Mouse (Mus musculus): ENCODE results near the gene Hcrt. TPM values are rescaled to one million over a fixed set of nuclear protein-coding genes. Genes with fewer than 3 reads are reported as not detected.
A peak's percentile ranks its signal among the peaks of the same experiment; 100 is the strongest.

Hcrt gene
- total RNA-seq, 2 experiments from 2014 or later, result not detected

DNA sequence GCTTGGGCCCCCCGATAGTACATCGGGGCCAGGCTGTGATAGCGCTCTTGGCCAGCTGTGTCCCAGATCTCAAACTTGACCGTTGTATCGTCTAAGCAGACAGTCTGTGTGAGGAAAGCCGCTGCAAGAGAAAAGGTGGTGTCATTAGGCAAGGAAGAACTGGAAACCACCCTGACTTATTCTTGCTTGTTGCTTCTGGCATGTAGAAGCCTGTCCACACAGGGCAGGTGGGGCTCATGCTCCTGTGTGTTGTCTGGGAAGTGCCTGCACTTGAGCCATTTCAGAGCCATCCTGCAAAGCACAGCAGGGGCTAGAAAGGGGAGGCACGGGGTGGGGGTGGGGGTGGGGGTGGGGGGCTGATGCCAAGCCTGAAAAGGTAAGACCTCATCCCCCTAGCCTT, 44.3 kb downstream of the Hcrt start:
- DNase-seq (ENCODE audit: low spot score), result no peak
- intact Hi-C loops (cut with DNase I), result loop anchor here (10.0 kb wide), 1 partner anchor 346 kb away; no protein-coding TSS in a partner anchor

DNA sequence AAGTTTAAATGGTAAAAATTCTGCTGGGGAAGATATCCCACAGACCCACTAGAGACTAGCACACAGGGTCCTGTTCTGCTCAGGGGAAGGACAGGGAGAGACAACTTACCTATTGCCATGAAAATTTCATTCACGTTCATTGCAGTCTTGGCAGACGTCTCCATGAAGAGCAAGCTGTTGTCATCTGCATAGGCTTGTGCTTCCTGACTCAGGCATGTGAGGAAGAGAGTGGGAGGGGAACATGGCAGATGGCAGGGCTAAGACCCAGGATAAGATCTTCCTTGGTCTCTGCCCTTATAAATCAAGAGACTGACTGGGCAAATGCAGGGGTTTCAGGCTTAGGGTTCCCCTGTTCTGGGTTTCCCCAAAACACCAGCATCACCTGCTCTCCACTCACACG, 46.1 kb downstream of the Hcrt start:
- intact Hi-C loops (cut with DNase I), result loop anchor here (2.0 to 10.0 kb wide), 2 partner anchors 20 to 348 kb away; no protein-coding TSS in a partner anchor
- no peak for DNase-seq (ENCODE audit: low spot score)

DNA sequence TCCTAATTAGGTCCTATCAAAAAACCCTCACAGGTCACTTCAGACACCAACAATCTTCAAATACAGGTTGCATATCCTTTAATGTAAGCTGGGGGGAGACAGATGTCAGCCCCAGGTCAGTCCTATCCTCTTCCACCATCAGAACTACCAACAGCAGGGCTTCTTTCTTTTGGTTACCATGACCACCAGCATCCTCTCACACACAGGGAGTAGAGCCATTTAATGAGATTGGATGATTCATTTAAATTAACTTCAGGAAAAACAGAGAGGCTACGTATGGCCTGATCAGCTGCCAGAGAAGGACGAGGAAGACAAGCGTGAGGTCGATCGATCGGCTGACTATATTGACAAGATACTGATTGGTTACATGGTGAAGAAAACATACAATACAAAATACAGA, 47.8 kb downstream of the Hcrt start:
- DNase-seq (ENCODE audit: low spot score), result no peak
- intact Hi-C loops (cut with DNase I), result loop anchor here (1.0 to 10.0 kb wide), 4 partner anchors 46 to 350 kb away; no protein-coding TSS in a partner anchor

DNA sequence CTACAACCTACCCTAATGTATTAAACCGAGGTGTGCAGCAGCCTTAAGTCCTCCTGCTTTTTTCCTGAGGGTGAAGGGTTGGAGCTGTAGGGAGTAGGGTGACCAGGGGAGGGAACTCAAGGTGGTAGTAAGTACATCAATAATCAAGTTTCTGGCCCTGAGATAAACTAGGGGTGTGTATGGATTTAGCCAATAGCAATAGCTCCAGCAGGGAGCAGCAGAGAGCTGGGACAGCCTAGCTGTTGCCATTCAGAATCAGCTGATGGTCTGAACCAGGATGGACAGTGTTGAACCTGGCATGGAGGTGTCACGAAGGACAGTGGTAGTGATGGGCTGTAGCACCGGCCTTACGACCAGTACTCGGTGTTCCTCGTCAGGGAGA, 48.2 kb downstream of the Hcrt start:
- intact Hi-C loops (cut with DNase I), result loop anchor here (1.0 to 10.0 kb wide), 4 partner anchors 47 to 350 kb away; no protein-coding TSS in a partner anchor
- DNase-seq (ENCODE audit: low spot score), result no peak

DNA sequence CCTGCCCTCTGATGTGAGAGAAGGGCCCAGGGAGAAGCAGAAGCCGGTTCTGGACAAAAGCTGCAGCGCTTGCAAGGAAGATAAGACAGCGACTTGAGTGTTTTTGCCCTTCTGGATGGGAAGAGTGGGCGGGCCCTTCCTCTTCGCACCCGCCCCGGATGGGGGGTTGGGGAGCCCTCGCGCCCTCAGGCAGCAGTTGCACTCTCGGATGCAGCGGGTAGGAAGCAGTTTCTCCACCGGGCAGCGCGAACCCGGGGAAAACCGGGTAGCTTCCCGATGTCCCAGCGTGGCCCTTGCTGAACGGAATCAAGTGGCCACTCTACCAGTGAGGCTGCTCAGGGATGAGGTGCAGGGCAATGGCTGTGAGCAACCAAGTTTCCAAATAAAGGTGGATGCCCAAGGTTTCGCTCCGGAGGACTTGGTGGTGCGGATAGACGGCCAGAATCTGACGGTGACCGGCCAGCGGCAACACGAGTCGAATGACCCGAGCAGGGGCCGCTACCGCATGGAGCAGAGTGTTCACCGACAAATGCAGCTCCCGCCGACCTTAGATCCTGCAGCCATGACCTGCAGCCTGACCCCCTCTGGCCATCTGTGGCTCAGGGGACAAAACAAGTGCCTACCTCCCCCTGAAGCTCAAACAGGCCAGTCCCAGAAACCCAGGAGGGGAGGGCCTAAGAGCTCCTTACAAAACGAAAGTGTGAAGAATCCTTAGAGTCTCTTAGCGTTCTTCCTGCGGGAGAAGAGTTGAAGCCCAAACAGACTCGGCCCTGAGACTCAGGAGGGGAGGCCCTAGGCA, 48.8 kb downstream of the Hcrt start, which contains the start of gene Hspb9:
Gene Hspb9 (plus strand): TSS at position 116 of the 799 bp plus-strand sequence.
- peak; percentile 68 for DNase-seq (ENCODE audit: low spot score)
- intact Hi-C loops (cut with DNase I), result loop anchor here (1.0 to 10.0 kb wide), 4 partner anchors 47 to 351 kb away; no protein-coding TSS in a partner anchor

DNA sequence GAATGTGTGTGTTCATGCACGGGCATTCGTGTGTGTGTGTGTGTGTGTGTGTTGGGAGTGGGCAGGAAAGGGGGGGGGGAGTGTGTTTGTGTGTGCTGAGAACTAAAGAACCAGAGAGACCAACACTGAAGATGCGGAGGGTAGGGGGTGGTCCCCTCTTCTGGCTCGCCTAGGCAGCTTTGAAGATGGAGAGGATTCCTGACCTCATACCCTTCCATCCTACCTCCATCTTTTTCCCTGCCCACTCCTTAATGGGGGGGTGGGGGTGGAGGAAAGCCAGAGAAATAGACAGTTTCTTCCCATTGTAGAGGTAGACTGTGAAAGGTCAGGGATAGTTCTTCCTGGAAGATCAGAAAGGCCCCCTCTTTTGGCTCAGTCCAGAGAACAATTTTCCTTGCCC, 49.6 kb downstream of the Hcrt start:
- no peak for DNase-seq (ENCODE audit: low spot score)
- intact Hi-C loops (cut with DNase I), result loop anchor here (5.0 to 10.0 kb wide), 2 partner anchors 149 to 352 kb away; no protein-coding TSS in a partner anchor

DNA sequence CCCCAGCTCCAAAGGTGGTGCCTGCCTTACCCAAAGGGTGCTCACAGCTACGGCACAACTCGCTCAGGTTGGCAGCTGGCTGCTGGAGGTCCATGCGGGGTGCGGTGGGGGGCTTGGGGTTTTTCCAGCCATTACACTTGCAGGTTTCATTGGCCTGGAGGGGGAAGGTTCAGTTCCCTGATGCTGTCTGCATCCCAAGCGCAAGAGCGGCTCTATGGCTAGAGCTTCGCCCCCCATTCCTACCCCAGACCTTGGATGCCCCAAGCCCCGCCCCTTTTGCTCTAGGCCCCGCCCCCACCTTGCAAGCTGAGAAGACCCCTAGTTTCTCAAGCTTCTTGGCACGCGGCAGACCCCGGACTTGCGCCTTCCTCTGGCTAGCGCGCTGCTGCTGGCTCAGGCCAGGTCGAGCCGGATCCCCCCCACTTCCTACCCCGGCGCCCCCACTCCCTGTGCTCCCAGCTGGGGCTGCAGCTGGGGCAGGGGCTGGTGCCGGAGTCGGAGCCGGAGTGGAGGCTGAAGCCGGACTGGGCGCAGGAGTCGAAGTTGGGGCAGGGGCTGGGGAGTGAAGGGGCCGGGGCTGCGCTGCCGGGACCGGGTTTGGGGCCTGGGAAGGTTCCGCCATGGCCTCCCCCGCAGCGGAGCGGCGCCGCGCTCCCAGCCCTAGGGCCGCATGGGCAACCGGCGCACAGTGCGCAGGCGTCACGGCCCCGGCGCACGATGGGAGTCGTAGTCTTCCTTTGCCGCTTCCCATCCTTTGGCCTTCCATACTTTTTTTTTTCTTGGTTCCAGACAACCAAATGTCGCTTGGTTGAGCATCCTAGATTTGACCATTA, 50.7 kb downstream of the Hcrt start, which contains the start of gene Kat2a:
Gene Kat2a (minus strand): TSS at position 683 of the 833 bp plus-strand sequence.
- intact Hi-C loops (cut with DNase I), result loop anchor here (5.0 to 10.0 kb wide), 2 partner anchors 150 to 353 kb away; no protein-coding TSS in a partner anchor
- DNase-seq (ENCODE audit: low spot score), result peak; percentile 74

Other genes starting within 250 kb of the Hcrt start
- 10 to 100 TPM; 31.6 to 41.6 TPM for gene Acly, start 234.9 kb downstream of the Hcrt start, total RNA-seq (2021)
- gene Ttc25, start 217.3 kb downstream of the Hcrt start, total RNA-seq (2021), result under 1 TPM; 0.20 to 0.31 TPM
- gene Cnp, start 188.0 kb downstream of the Hcrt start, total RNA-seq (2021), result 1 to 10 TPM; 5.4 to 7.3 TPM
- 10 to 100 TPM; 57.3 to 58.0 TPM for gene Nkiras2, start 143.7 kb downstream of the Hcrt start, total RNA-seq (2021)
- 100 to 1,000 TPM; 121 to 124 TPM for gene Dnajc7, start 142.8 kb downstream of the Hcrt start, total RNA-seq (2021)
- under 1 TPM; 0.31 to 0.47 TPM for gene Zfp385c, start 70.5 kb downstream of the Hcrt start, total RNA-seq (2021)
- gene Dhx58, start 58.7 kb downstream of the Hcrt start, total RNA-seq (2021), result under 1 TPM; 0.68 to 0.98 TPM
- gene Kat2a, start 50.5 kb downstream of the Hcrt start, total RNA-seq (2021), result 10 to 100 TPM; 12.3 to 13.6 TPM
- gene Hspb9, start 49.1 kb downstream of the Hcrt start, total RNA-seq (2021), result not detected
- gene Rab5c, start 24.7 kb downstream of the Hcrt start, total RNA-seq (2021), result 10 to 100 TPM; 62.1 to 66.8 TPM
- gene Kcnh4, start 3.0 kb downstream of the Hcrt start, total RNA-seq (2021), result not detected
- gene Ghdc, start 8.0 kb upstream of the Hcrt start, total RNA-seq (2021), result 10 to 100 TPM in 1 of 2 experiments, 1 to 10 TPM in 1; 9.5 to 11.3 TPM
- gene Stat5b, start 87.8 kb upstream of the Hcrt start, total RNA-seq (2021), result 10 to 100 TPM; 67.6 to 68.9 TPM
- 10 to 100 TPM; 24.3 to 30.1 TPM for gene Stat5a, start 96.4 kb upstream of the Hcrt start, total RNA-seq (2021)
- 100 to 1,000 TPM in 1 of 2 experiments, 10 to 100 TPM in 1; 91.3 to 119 TPM for gene Stat3, start 176.6 kb upstream of the Hcrt start, total RNA-seq (2021)
- 100 to 1,000 TPM; 275 to 277 TPM for gene Cavin1, start 208.0 kb upstream of the Hcrt start, total RNA-seq (2021)
- gene Atp6v0a1, start 246.5 kb upstream of the Hcrt start, total RNA-seq (2021), result 10 to 100 TPM; 84.7 to 87.3 TPM